Mouse (Mus musculus) adrenal gland, postnatal 0 days (tissue): ENCODE data around the gene Tspear. TPM values are rescaled to one million over a fixed set of nuclear protein-coding genes. Genes with fewer than 3 reads are reported as not detected.

ENCODE experiments used
- microRNA-seq: library from miRNA; unstranded; fragments of <30 nt; microRNA quantifications from one replicate; pipeline ENCODE4, GENCODE M21; 2016; ENCODE audit warnings: borderline replicate concordance; ENCODE audit not compliant: insufficient number of aligned reads
- polyA plus RNA-seq: library from polyadenylated mRNA; unstranded; fragments of >200 nt; fragmentation: Nextera tagmentation; extraction: Ambion mirVana; gene quantifications from 2 replicates; pipeline ENCODE4 v1.2.1, GENCODE M21; 2015

Gene Tspear
- polyA plus RNA-seq, 1 experiment from 2014 or later: 0.91 TPM

DNA sequence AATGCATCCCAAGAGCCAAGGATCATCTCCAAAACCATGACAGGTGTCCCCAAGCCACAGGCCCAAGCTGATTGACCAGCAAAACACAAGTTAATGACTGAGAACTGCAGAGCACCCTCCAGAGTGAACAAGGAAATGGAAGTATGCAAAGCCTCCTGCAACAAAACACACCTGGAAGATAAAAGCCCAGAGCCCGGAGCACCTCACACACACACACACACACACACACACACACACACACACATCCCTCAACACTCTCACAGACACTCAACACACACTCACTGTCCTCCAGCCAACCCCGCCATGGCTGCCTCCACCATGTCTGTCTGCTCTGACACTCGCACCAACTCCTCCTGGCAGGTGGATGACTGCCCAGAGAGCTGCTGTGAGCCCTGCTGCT is 160.1 kb downstream of the Tspear start, which contains the start of gene Gm36176:
Gm36176 (plus strand) TSS at position 301 of the 400 bp plus-strand sequence.

DNA sequence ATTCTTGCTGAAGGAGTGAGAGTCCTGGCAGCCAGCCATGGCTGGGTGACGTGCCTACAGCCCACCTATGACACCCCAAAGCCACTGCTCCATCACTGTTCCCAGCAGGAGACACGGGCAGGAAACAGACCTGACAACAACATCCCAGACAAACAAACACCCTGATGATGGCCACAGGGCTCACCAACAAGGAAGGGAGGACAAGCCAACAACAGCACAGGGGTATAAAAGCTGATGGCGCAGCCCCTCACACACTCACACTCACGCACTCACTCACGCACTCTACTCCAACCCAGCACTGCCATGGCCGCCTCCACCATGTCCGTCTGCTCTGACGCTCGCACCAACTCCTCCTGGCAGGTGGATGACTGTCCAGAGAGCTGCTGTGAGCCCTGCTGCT is 166.2 kb downstream of the Tspear start, which contains the start of gene Gm10318:
Gm10318 (plus strand) TSS at position 301 of the 400 bp plus-strand sequence.

DNA sequence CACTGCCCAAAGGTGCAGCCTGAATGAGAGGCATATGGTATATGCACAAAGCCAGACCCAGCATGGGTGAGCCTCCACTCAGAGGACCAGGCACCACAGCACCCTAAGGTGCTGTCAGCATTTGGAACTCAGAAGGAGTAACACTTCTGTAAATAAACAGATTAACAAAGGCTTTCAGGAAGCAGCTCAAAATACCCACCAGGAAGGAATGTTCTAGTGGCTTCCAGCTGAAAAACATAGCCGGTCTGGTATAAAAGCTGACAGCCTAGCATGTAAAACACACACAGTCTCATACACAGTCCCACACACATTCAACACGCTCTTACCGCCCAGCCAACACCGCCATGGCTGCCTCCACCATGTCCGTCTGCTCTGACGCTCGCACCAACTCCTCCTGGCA is 175.3 kb downstream of the Tspear start, which contains the start of gene Gm3285:
Gm3285 (plus strand) TSS at position 301 of the 400 bp plus-strand sequence.

DNA sequence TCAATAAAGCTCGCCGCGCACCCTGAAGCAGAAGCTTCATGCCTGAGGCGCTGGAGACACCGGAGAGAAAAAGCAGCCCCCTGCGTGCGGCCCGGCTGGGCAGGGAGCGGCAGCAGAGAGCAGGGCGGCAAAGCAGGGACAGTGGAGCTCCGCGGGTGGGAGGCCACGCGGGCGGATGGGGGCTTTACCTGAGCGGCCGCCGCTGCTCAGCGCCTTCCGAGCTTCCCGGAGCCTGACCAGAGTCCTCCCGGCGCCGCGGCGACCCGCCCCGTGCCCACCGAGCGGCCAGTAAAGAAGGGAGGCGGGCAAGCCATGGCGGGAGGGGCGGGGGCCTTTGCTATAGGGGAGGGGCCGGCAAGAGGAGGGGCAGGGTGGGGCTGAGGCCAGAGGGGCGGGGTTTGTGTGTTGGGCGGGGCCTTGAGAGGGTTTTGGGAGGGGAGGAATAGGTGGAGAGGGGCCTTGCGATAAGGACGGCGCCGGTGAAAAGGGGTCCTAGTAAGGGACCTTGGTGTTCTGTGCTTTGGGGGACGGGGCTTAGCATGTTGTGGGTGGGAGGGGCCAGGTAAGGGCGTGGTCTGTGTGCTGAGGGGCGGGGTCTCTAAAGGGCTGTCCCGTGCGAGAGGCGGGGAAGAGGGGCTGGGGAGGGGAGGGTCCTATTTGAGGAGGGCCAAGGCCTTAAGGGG is 216.0 kb downstream of the Tspear start, which contains the start of gene Lrrc3:
Lrrc3 (minus strand) TSS at position 326 of the 683 bp plus-strand sequence.

Small RNA genes within 50 kb of the gene (microRNA-seq; reads per million reads assigned to microRNA genes)
- 11.9 reads per million, percentile 16 among the genes with 10 or more reads in this experiment for gene Mir1930

Other genes starting within 250 kb of the Tspear start
- 27.9 and 33.9 TPM in 2 replicates for gene Fam207a, start 170.8 kb upstream of the Tspear start, polyA plus RNA-seq
- 3.9 and 4.6 TPM in 2 replicates for gene Itgb2, start 156.3 kb upstream of the Tspear start, polyA plus RNA-seq
- gene Pttg1ip, start 104.8 kb upstream of the Tspear start, polyA plus RNA-seq: 155 and 186 TPM in 2 replicates
- 224 and 242 TPM in 2 replicates for gene Sumo3, start 80.5 kb upstream of the Tspear start, polyA plus RNA-seq
- gene Gm49325, start 80.4 kb upstream of the Tspear start, polyA plus RNA-seq: 14.8 and 15.0 TPM in 2 replicates
- 46.7 and 55.5 TPM in 2 replicates for gene Ube2g2, start 64.3 kb upstream of the Tspear start, polyA plus RNA-seq
- gene Gm19402, start 4.2 kb downstream of the Tspear start, polyA plus RNA-seq: not detected in 2 replicates
- not detected in 2 replicates for gene Gm9508, start 10.7 kb downstream of the Tspear start, polyA plus RNA-seq
- gene Gm10272, start 20.1 kb downstream of the Tspear start, polyA plus RNA-seq: not detected in 2 replicates
- gene Gm10024, start 24.9 kb downstream of the Tspear start, polyA plus RNA-seq: not detected in 2 replicates
- gene Gm10142, start 29.2 kb downstream of the Tspear start, polyA plus RNA-seq: not detected in 2 replicates
- not detected in 2 replicates for gene Krtap12-1, start 34.0 kb downstream of the Tspear start, polyA plus RNA-seq
- not detected in 2 replicates for gene Gm10100, start 39.9 kb downstream of the Tspear start, polyA plus RNA-seq
- not detected in 2 replicates for gene Gm18596, start 56.1 kb downstream of the Tspear start, polyA plus RNA-seq
- gene Gm9736, start 64.8 kb downstream of the Tspear start, polyA plus RNA-seq: not detected in 2 replicates
- gene Gm3233, start 73.1 kb downstream of the Tspear start, polyA plus RNA-seq: not detected in 2 replicates
- not detected in 2 replicates for gene Gm3238, start 84.8 kb downstream of the Tspear start, polyA plus RNA-seq
- gene Gm7138, start 90.4 kb downstream of the Tspear start, polyA plus RNA-seq: not detected in 2 replicates
- gene Gm3250, start 96.0 kb downstream of the Tspear start, polyA plus RNA-seq: not detected in 2 replicates
- not detected in 2 replicates for gene Gm7137, start 101.6 kb downstream of the Tspear start, polyA plus RNA-seq
- not detected in 2 replicates for gene Gm9639, start 108.5 kb downstream of the Tspear start, polyA plus RNA-seq
- gene Gm19668, start 112.6 kb downstream of the Tspear start, polyA plus RNA-seq: not detected in 2 replicates
- not detected in 2 replicates for gene Gm9507, start 125.3 kb downstream of the Tspear start, polyA plus RNA-seq
- gene Gm2696, start 128.1 kb downstream of the Tspear start, polyA plus RNA-seq: not detected in 2 replicates
- gene Krtap10-4, start 140.5 kb downstream of the Tspear start, polyA plus RNA-seq: not detected in 2 replicates
- not detected in 2 replicates for gene Krtap10-10, start 149.4 kb downstream of the Tspear start, polyA plus RNA-seq
- not detected in 2 replicates for gene Gm36176, start 160.2 kb downstream of the Tspear start, polyA plus RNA-seq
- not detected in 2 replicates for gene Gm10318, start 166.3 kb downstream of the Tspear start, polyA plus RNA-seq
- gene Gm3285, start 175.4 kb downstream of the Tspear start, polyA plus RNA-seq: not detected in 2 replicates
- gene Lrrc3, start 216.0 kb downstream of the Tspear start, polyA plus RNA-seq: 4.3 and 8.2 TPM in 2 replicates